Mouse (Mus musculus): ENCODE measurements around the gene Ppfia2. TPM values are rescaled to one million over a fixed set of nuclear protein-coding genes. Genes with fewer than 3 reads are reported as not detected.

Gene Ppfia2
- polyA plus RNA-seq, 1 experiment from 2014 or later, result 0.12 TPM

GRCm38 (mm10) chr10:106665221-106665620 is 195.1 kb downstream of the Ppfia2 start:
- DNase-seq (ENCODE audit: low spot score), result no peak

GRCm38 (mm10) chr10:106670170-106670569 is 200.0 kb downstream of the Ppfia2 start:
- no peak for DNase-seq (ENCODE audit: low spot score)

- DNase-seq (ENCODE audit: low spot score), result no peak
Measured at GRCm38 (mm10) chr10:106681395-106681794, 211.3 kb downstream of the Ppfia2 start.

GRCm38 (mm10) chr10:106685519-106685918 is 215.4 kb downstream of the Ppfia2 start:
- DNase-seq (ENCODE audit: low spot score), result no peak

GRCm38 (mm10) chr10:106719936-106720335 is 249.8 kb downstream of the Ppfia2 start:
- no peak for DNase-seq (ENCODE audit: low spot score)

GRCm38 (mm10) chr10:106732265-106732664 is 262.1 kb downstream of the Ppfia2 start:
- DNase-seq (ENCODE audit: low spot score), result no peak

- no peak for DNase-seq (ENCODE audit: low spot score)
Measured at GRCm38 (mm10) chr10:106736230-106737063, 266.3 kb downstream of the Ppfia2 start.

- no peak for DNase-seq (ENCODE audit: low spot score)
Measured at GRCm38 (mm10) chr10:106738190-106738589, 268.1 kb downstream of the Ppfia2 start.

- DNase-seq (ENCODE audit: low spot score), result no peak
Measured at GRCm38 (mm10) chr10:106744966-106745365, 274.8 kb downstream of the Ppfia2 start.

- DNase-seq (ENCODE audit: low spot score), result no peak
Measured at GRCm38 (mm10) chr10:106761061-106761460, 290.9 kb downstream of the Ppfia2 start.

GRCm38 (mm10) chr10:106763785-106764184 is 293.6 kb downstream of the Ppfia2 start:
- DNase-seq (ENCODE audit: low spot score), result no peak

- no peak for DNase-seq (ENCODE audit: low spot score)
Measured at GRCm38 (mm10) chr10:106775571-106775970, 305.4 kb downstream of the Ppfia2 start.

GRCm38 (mm10) chr10:106815447-106815846 is 345.3 kb downstream of the Ppfia2 start:
- DNase-seq (ENCODE audit: low spot score), result no peak

- no peak for DNase-seq (ENCODE audit: low spot score)
Measured at GRCm38 (mm10) chr10:106818381-106818780, 348.2 kb downstream of the Ppfia2 start.

GRCm38 (mm10) chr10:106824215-106824614 is 354.1 kb downstream of the Ppfia2 start:
- no peak for DNase-seq (ENCODE audit: low spot score)

- no peak for DNase-seq (ENCODE audit: low spot score)
Measured at GRCm38 (mm10) chr10:106838476-106838875, 368.3 kb downstream of the Ppfia2 start.

GRCm38 (mm10) chr10:106858106-106858505 is 388.0 kb downstream of the Ppfia2 start:
- no peak for DNase-seq (ENCODE audit: low spot score)

- DNase-seq (ENCODE audit: low spot score), result no peak
Measured at GRCm38 (mm10) chr10:106870233-106870632, 400.1 kb downstream of the Ppfia2 start.

- no peak for DNase-seq (ENCODE audit: low spot score)
Measured at GRCm38 (mm10) chr10:106871847-106872246, 401.7 kb downstream of the Ppfia2 start.

- DNase-seq (ENCODE audit: low spot score), result no peak
Measured at GRCm38 (mm10) chr10:106872714-106873113, 402.6 kb downstream of the Ppfia2 start.

GRCm38 (mm10) chr10:106881330-106881729 is 411.2 kb downstream of the Ppfia2 start:
- DNase-seq (ENCODE audit: low spot score), result no peak

GRCm38 (mm10) chr10:106896351-106896750 is 426.2 kb downstream of the Ppfia2 start:
- no peak for DNase-seq (ENCODE audit: low spot score)

- DNase-seq (ENCODE audit: low spot score), result no peak
Measured at GRCm38 (mm10) chr10:106910108-106910507, 440.0 kb downstream of the Ppfia2 start.
